Mouse (Mus musculus) midbrain, postnatal 0 days (tissue): Measurements from ENCODE around the gene Lta. TPM values are rescaled to one million over a fixed set of nuclear protein-coding genes. Genes with fewer than 3 reads are reported as not detected.

ENCODE experiments used
- ATAC-seq: fragments of 200-750 bp; cut with Nextera tagmentation; 2 replicates; pipeline ENCODE4 v1.8.0; 2017; ENCODE audit warnings: moderate number of reproducible peaks, mild to moderate bottlenecking, moderate TSS enrichment, moderate library complexity; ENCODE audit not compliant: low FRiP score
- DNase-seq: peaks from one replicate; pipeline ENCODE4 v3.0.0-alpha.2; 2015; ENCODE audit warnings: low spot score
- H3K27ac ChIP-seq: fragments of 300-500 bp; sonication (generic); 2 replicates; pipeline ENCODE4 v1.5.1; 2014; ENCODE audit warnings: low read depth, mild to moderate bottlenecking, low read length, mixed read lengths
- H3K27me3 ChIP-seq: fragments of 300-500 bp; sonication (generic); 2 replicates; pipeline ENCODE4 v1.6.1; 2014; ENCODE audit warnings: low read length, control low read depth, mixed read lengths; ENCODE audit not compliant: insufficient read depth
- H3K36me3 ChIP-seq: fragments of 300-500 bp; sonication (generic); 2 replicates; pipeline ENCODE4 v1.6.1; 2014; ENCODE audit warnings: low read length, control low read depth, mixed read lengths; ENCODE audit not compliant: insufficient read depth
- H3K4me1 ChIP-seq: fragments of 300-500 bp; sonication (generic); 2 replicates; pipeline ENCODE4 v1.6.1; 2014; ENCODE audit warnings: mild to moderate bottlenecking, control low read depth, antibody characterized with exemption, low read length, mixed read lengths; ENCODE audit not compliant: insufficient read depth
- H3K4me2 ChIP-seq: fragments of 300-500 bp; sonication (generic); 2 replicates; pipeline ENCODE4 v1.6.1; 2014; ENCODE audit warnings: low read depth, mild to moderate bottlenecking, low read length, mixed read lengths; ENCODE audit not compliant: poor library complexity, severe bottlenecking
- H3K4me3 ChIP-seq: fragments of 300-500 bp; sonication (generic); 2 replicates; pipeline ENCODE4 v1.5.1; 2014; ENCODE audit warnings: low read depth, mild to moderate bottlenecking, low read length, moderate library complexity
- H3K9ac ChIP-seq: fragments of 300-500 bp; sonication (generic); replicated peaks from 2 replicates; pipeline ENCODE4 v1.6.1; 2014; ENCODE audit warnings: mild to moderate bottlenecking, low read length, moderate library complexity, mixed read lengths; ENCODE audit not compliant: poor library complexity, severe bottlenecking
- H3K9me3 ChIP-seq: fragments of 300-500 bp; sonication (generic); 2 replicates; pipeline ENCODE4 v1.6.1; 2016; ENCODE audit warnings: low read length, control low read depth
- CTCF ChIP-seq: IDR thresholded peaks from 2 replicates; pipeline ENCODE4 v1.5.1; 2016; ENCODE audit warnings: antibody characterized with exemption, mild to moderate bottlenecking
- WGBS: fragments of 180-500 bp; shearing (Covaris S2); extraction: QIAGEN DNeasy Blood & Tissue Kit; methylation state at CpG from one replicate; pipeline ENCODE4 v1.1.7; 2014; 5-methylcytosine and 5-hydroxymethylcytosine counted together
- polyA plus RNA-seq: library from polyadenylated mRNA; unstranded; fragments of >200 nt; fragmentation: Nextera tagmentation; extraction: Ambion mirVana; gene quantifications from 2 replicates; pipeline ENCODE4 v1.2.1, GENCODE M21; 2015
- total RNA-seq: library from RNA; depleted of rRNA; stranded (reverse); fragments of >200 nt; gene quantifications from 2 replicates; pipeline ENCODE4 v1.2.3, GENCODE M21; 2014

The Lta gene
- total and polyA plus RNA-seq, 2 experiments from 2014 or later = 0.49 to 0.98 TPM

DNA sequence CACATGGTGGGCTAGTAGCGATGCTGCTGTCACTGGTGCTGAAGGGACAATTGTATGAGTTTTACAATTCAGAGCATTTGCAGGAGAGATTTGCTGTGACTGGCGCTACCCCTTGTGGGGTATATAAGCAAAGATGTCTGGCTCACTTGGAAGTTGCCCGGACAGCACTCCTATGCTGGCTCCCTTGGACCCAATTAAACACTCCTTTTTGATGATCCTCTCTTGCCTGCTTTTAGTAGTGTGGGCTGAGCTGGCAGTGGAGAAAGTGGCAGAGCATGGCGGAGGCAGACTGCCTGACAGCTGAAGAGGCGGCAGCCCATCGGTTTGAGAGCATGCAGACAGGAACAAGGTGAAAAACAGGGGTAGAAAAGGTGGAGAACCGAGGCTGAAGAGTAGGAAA, 37.4 kb downstream of the Lta start:
- no peak for TF ChIP-seq CTCF
- no peaks in the 10 kb centered on the region for H3K9me3 ChIP-seq
- ATAC-seq = no peak
- H3K27ac ChIP-seq = no peak overlapping the region
- H3K9ac ChIP-seq = no peak overlapping the region
- no peaks in the 10 kb centered on the region for H3K27me3 ChIP-seq
- WGBS = 90% methylated on average over 7 of the region's 7 CpGs
- H3K36me3 ChIP-seq = no peaks in the 10 kb centered on the region
- DNase-seq = no peak
- H3K4me2 ChIP-seq = no peak overlapping the region
- H3K4me3 ChIP-seq = no peak overlapping the region
- H3K4me1 ChIP-seq = 0 out of 2 replicates have a peak, but pooled peaks cover 5% of the 10 kb centered on the region

DNA sequence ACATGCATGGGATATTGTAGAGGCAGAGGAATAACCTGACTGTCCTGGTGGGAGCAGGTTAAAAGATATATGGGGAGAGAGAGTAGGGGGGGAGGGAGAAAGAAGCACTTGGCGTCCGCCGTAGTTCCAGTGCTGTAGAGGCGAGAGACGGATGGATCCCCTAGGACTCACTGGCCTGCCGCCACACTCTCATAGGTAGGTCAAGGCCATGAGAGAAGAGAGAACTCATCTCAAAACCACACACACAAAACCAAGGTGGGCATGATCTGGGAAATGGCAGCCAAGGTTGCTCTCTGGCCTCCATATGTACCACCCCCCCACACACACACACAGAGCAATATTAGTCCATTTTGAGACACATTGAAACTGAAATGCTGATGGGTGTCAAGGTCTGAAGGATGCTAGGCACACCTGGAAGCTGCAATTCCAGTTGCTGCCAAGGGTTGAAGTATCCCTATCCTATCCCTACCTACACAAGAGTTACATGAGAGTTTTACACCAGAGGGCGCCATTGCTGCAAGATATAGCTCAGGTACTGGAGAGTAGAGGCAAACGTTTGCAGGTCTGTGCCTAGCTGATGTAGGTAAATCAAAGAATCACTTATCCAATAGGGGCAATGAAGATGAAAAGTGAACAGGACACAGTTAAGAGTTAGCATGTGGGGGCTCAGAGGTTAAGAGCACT, 38.7 kb downstream of the Lta start:
- Histone ChIP-seq H3K27ac (peak overlapping the region; percentile 96), H3K27me3 (no peaks in the 10 kb centered on the region), H3K4me2 (peak overlapping the region; percentile 57), H3K9ac (no peak overlapping the region), H3K36me3 (peaks cover 8% of the 10 kb centered on the region), H3K9me3 (no peaks in the 10 kb centered on the region), H3K4me3 (no peak overlapping the region), H3K4me1 (peaks cover 11% of the 10 kb centered on the region; the same call in 1 of the 2 replicates)
- no peak for ATAC-seq
- peak; percentile 91 for DNase-seq
- WGBS = 68% methylated on average over 8 of the region's 8 CpGs
- peak; percentile 90 for TF ChIP-seq CTCF

DNA sequence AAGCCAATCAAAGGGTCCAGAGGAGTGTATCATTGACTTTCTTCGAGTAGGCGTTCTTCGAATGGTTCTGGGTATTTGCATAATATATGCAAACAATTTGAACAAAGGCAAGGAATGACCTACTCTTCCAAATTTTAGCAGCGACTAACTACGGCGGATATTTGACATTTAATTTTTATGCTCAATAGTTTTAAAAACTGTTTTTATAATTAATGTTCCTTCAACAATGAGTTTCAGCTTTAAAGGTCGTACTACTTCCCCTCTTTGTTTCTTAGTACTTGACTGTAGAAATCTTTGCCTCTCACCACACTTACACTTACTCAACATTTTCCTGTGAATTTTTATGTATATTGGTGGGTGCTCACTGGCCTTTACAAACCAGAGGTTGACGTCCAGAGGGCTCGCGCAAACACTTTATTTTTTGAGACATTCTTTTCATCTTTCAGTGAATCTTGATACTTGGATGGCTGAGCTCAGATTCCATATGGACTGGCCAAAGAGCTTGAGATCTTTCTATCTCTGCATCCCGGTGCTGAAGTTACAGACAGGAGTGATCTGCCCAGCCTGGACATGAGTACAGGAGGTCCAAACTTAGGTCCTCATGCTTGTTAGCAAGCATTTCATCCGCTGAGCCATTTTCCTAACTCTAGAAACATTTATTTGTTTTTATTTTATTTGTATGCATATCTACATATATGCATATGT, 39.5 kb downstream of the Lta start:
- DNase-seq (no peak), ATAC-seq (no peak)
- Histone ChIP-seq H3K9me3 (no peaks in the 10 kb centered on the region), H3K9ac (peak overlapping the region; percentile 44), H3K27ac (peak overlapping the region; percentile 96), H3K36me3 (peaks cover 17% of the 10 kb centered on the region), H3K27me3 (no peaks in the 10 kb centered on the region), H3K4me3 (peak overlapping the region; percentile 87), H3K4me2 (peak overlapping the region; percentile 57), H3K4me1 (peaks cover 11% of the 10 kb centered on the region; the same call in 1 of the 2 replicates)
- no peak for TF ChIP-seq CTCF
- WGBS = 19% methylated on average over 12 of the region's 12 CpGs

DNA sequence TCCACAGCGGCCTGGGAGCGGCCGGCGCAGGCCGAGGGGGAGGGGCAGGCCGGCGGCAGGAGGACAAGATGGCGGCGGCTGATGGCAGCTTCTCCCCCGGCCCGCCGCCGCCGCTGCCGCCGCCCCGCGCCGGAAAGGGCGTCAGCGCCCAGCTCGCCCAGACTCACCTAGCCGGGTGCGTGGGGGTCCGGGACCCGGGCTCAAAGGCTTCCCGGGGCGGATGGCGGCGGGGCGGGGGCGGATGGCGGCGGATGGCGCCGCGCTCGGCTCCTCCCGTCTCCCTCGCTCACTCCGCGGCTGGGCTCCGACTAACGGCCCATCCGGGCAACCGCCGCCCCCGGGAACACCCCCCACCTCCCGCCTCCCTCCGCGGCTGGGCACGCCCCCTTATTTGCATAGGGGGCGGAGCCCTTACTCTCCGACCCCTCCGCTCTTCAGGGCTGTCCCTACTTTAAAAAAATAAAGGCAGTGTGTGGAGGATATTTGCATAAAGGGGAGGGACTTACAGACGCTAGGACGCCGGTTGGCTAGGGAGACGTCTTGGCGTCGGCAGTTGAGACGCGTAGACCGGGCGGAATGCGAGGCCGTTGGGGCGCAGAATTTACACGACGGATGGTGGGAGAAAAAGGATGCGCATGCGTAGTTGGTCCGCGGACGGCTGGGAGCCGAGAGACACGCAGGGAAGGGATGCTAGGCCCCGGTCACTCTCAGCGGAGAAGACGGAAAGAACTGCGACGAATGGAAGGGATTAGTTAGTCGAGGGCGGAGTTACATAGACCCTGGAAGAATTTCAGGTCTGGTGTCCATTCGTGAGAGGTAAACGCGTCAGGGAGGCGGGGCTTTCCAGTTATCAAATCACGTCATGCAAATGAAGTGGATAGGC, 40.3 kb downstream of the Lta start, which contains the start of gene Prrc2a:
Gene Prrc2a, minus strand, starts transcription at position 330 of the 883 bp plus-strand sequence.
- H3K27ac ChIP-seq = peak within 1 kb of the TSS; percentile 96
- H3K27me3 ChIP-seq = no peaks in the 10 kb centered on the region
- no peaks in the 10 kb centered on the region for H3K9me3 ChIP-seq
- DNase-seq (peak; percentile 100), ATAC-seq (peak; percentile 96)
- TF ChIP-seq CTCF = peak; percentile 10; the same call in 1 of the 2 replicates
- peak within 1 kb of the TSS; percentile 85 for H3K4me2 ChIP-seq
- H3K9ac ChIP-seq = peak within 1 kb of the TSS; percentile 98
- H3K4me3 ChIP-seq = peak within 1 kb of the TSS; percentile 87
- peaks cover 25% of the 10 kb centered on the region for H3K36me3 ChIP-seq
- WGBS = under 1% methylated on average over 52 of the region's 89 CpGs
- peaks cover 11% of the 10 kb centered on the region; the same call in 1 of the 2 replicates for H3K4me1 ChIP-seq

DNA sequence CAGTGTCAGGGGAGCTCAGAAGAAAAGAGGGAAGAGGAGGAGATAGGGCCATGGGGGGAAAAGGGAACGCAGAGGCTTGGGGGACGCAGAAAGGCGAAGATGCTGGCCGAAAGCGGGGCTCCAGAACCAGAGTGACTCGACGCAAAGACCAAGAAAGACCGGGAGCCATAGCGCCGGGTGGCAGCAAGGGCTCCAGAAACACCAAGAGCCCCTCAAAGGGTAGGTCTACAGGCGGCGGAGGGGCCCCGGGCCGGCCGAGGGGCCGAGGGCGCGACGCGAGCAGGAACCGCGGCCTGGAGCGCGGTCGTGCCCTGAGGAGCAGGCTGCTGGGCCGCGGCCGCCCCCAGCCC, 41.0 kb downstream of the Lta start:
- Histone ChIP-seq H3K4me1 (peaks cover 11% of the 10 kb centered on the region; the same call in 1 of the 2 replicates), H3K9me3 (no peaks in the 10 kb centered on the region), H3K36me3 (peaks cover 31% of the 10 kb centered on the region), H3K4me3 (peak overlapping the region; percentile 87), H3K9ac (peak overlapping the region; percentile 98), H3K27ac (peak overlapping the region; percentile 96), H3K27me3 (no peaks in the 10 kb centered on the region), H3K4me2 (peak overlapping the region; percentile 85)
- TF ChIP-seq CTCF = no peak
- DNase-seq (no peak), ATAC-seq (no peak)
- under 1% methylated on average over 16 of the region's 28 CpGs for WGBS
